Mouse (Mus musculus) CH12.LX (cell line): ENCODE data around the gene Arid5b. TPM values are rescaled to one million over a fixed set of nuclear protein-coding genes. Genes with fewer than 3 reads are reported as not detected.

Experiments used
- DNase-seq: peaks from one replicate; pipeline ENCODE4 v3.0.0-alpha.2; 2013; ENCODE audit errors: extremely low read depth
- H3K27ac ChIP-seq: 2 replicates; pipeline ENCODE4 v1.5.1; 2012; ENCODE audit warnings: low read depth, mild to moderate bottlenecking, control low read depth, moderate library complexity; ENCODE audit not compliant: insufficient read depth
- H3K27me3 ChIP-seq: replicated peaks from 2 replicates; pipeline ENCODE3; 2012; ENCODE audit warnings: inconsistent platforms
- H3K36me3 ChIP-seq, 2 experiments: replicated peaks in 1 of 2; 2 replicates each; pipeline versions ENCODE3 to v1.6.1; 2012; ENCODE audit warnings: inconsistent platforms in 1 of 2, low read length in 1 of 2, mild to moderate bottlenecking in 1 of 2, mixed read lengths in 1 of 2, moderate library complexity in 1 of 2; ENCODE audit not compliant: control insufficient read depth in 1 of 2, insufficient read depth in 1 of 2
- H3K4me1 ChIP-seq, 2 experiments: 2 replicates each; pipeline ENCODE4 v1.6.1; 2012; ENCODE audit warnings: inconsistent platforms in 1 of 2, moderate library complexity in 1 of 2; ENCODE audit not compliant: insufficient read depth in 2 of 2, control insufficient read depth in 1 of 2
- H3K4me2 ChIP-seq: 2 replicates; pipeline ENCODE4 v1.6.1; 2012; ENCODE audit warnings: low read depth, mild to moderate bottlenecking, control low read depth; ENCODE audit not compliant: poor library complexity, insufficient read depth, severe bottlenecking
- H3K4me3 ChIP-seq, 3 experiments: fragments of 150-350 bp in 1 of 3; sonication (generic) in 1 of 3; replicated peaks in 1 of 3; 2 replicates each; pipeline versions ENCODE3 to v1.5.1; 2011 to 2012; ENCODE audit warnings: low read depth in 2 of 3, low read length in 2 of 3, mild to moderate bottlenecking in 2 of 3, moderate library complexity in 2 of 3, control low read depth in 1 of 3, improper control_type of control experiment in 1 of 3, inconsistent platforms in 1 of 3, mixed read lengths in 1 of 3; ENCODE audit not compliant: poor library complexity in 1 of 3
- H3K79me2 ChIP-seq: replicated peaks from 2 replicates; pipeline ENCODE4 v1.6.1; 2012; ENCODE audit warnings: mild to moderate bottlenecking, moderate library complexity; ENCODE audit not compliant: control insufficient read depth, poor library complexity, insufficient read depth, severe bottlenecking; ENCODE audit errors: extremely low read depth
- H3K9ac ChIP-seq: 2 replicates; pipeline ENCODE4 v1.6.1; 2012; ENCODE audit warnings: low read depth, mild to moderate bottlenecking, control low read depth, moderate library complexity; ENCODE audit not compliant: insufficient read depth
- H3K9me3 ChIP-seq: replicated peaks from 2 replicates; pipeline ENCODE3; 2012; ENCODE audit warnings: low read length, inconsistent platforms, mixed read lengths
- BHLHE40 ChIP-seq: IDR thresholded peaks from 2 replicates; pipeline ENCODE4 v1.6.1; 2011; ENCODE audit warnings: mild to moderate bottlenecking, low read depth, low read length, improper control_type of control experiment
- CHD1 ChIP-seq: IDR thresholded peaks from 2 replicates; pipeline ENCODE4 v1.6.1; 2012; ENCODE audit warnings: low read depth, low read length, improper control_type of control experiment, inconsistent platforms
- CHD2 ChIP-seq: IDR thresholded peaks from 2 replicates; pipeline ENCODE4 v1.6.1; 2011; ENCODE audit warnings: low read length, improper control_type of control experiment
- CTCF ChIP-seq, 2 experiments: IDR thresholded peaks in 1 of 2; conservative IDR thresholded peaks in 1 of 2; 2 replicates each; pipeline ENCODE4 v1.5.1; 2011 to 2012; ENCODE audit warnings: low read depth in 2 of 2, low read length in 2 of 2, improper control_type of control experiment in 1 of 2, inconsistent platforms in 1 of 2, mild to moderate bottlenecking in 1 of 2, moderate library complexity in 1 of 2
- ELF1 ChIP-seq: IDR thresholded peaks from 2 replicates; pipeline ENCODE4 v1.6.1; 2014; ENCODE audit warnings: low read depth, mild to moderate bottlenecking, inconsistent platforms, low read length, improper control_type of control experiment
- EP300 ChIP-seq: IDR thresholded peaks from 2 replicates; pipeline ENCODE4 v1.6.1; 2011; ENCODE audit warnings: low read length, improper control_type of control experiment
- GABPA ChIP-seq: IDR thresholded peaks from 2 replicates; pipeline ENCODE4 v1.6.1; 2012; ENCODE audit warnings: low read depth, low read length, improper control_type of control experiment, inconsistent platforms; ENCODE audit not compliant: insufficient replicate concordance
- IRF4 ChIP-seq: IDR thresholded peaks from 2 replicates; pipeline ENCODE4 v1.6.1; 2014; ENCODE audit warnings: low read depth, mild to moderate bottlenecking, inconsistent platforms, low read length, improper control_type of control experiment
- JUN ChIP-seq: IDR thresholded peaks from 2 replicates; pipeline ENCODE4 v1.6.1; 2011; ENCODE audit warnings: low read depth, mild to moderate bottlenecking, low read length, improper control_type of control experiment, moderate library complexity; ENCODE audit not compliant: insufficient read depth
- JUND ChIP-seq: conservative IDR thresholded peaks from 2 replicates; pipeline ENCODE4 v1.6.1; 2011; ENCODE audit warnings: low read depth, low read length, improper control_type of control experiment
- MAFK ChIP-seq: IDR thresholded peaks from 2 replicates; pipeline ENCODE4 v1.6.1; 2011; ENCODE audit warnings: low read length, improper control_type of control experiment; ENCODE audit not compliant: insufficient replicate concordance
- MAZ ChIP-seq: IDR thresholded peaks from 2 replicates; pipeline ENCODE4 v1.6.1; 2012; ENCODE audit warnings: low read depth, mild to moderate bottlenecking, inconsistent platforms, low read length, improper control_type of control experiment, moderate library complexity
- MXI1 ChIP-seq: IDR thresholded peaks from 2 replicates; pipeline ENCODE4 v1.6.1; 2011; ENCODE audit warnings: mild to moderate bottlenecking, low read depth, low read length, improper control_type of control experiment
- MYC ChIP-seq: IDR thresholded peaks from 2 replicates; pipeline ENCODE4 v1.6.1; 2011; ENCODE audit warnings: low read depth, mild to moderate bottlenecking, improper control_type of control experiment, low read length
- NRF1 ChIP-seq: IDR thresholded peaks from 2 replicates; pipeline ENCODE4 v1.6.1; 2014; ENCODE audit warnings: low read depth, mild to moderate bottlenecking, inconsistent platforms, low read length, improper control_type of control experiment, moderate library complexity
- POLR2AphosphoS2 ChIP-seq: IDR thresholded peaks from 2 replicates; pipeline ENCODE4 v1.6.1; 2011; ENCODE audit warnings: low read depth, low read length, improper control_type of control experiment
- RCOR1 ChIP-seq: conservative IDR thresholded peaks from 2 replicates; pipeline ENCODE4 v1.6.1; 2012; ENCODE audit warnings: low read depth, mild to moderate bottlenecking, inconsistent platforms, low read length, improper control_type of control experiment
- SIN3A ChIP-seq: IDR thresholded peaks from 2 replicates; pipeline ENCODE4 v1.6.1; 2012; ENCODE audit warnings: low read length, improper control_type of control experiment, inconsistent platforms
- TBP ChIP-seq: conservative IDR thresholded peaks from 2 replicates; pipeline ENCODE4 v1.6.1; 2011; ENCODE audit warnings: low read depth, low read length, improper control_type of control experiment
- TCF12 ChIP-seq: IDR thresholded peaks from 2 replicates; pipeline ENCODE4 v1.6.1; 2014; ENCODE audit warnings: low read depth, mild to moderate bottlenecking, inconsistent platforms, low read length, improper control_type of control experiment
- UBTF ChIP-seq: IDR thresholded peaks from 2 replicates; pipeline ENCODE4 v1.6.1; 2012; ENCODE audit warnings: low read depth, mild to moderate bottlenecking, inconsistent platforms, low read length, improper control_type of control experiment, moderate library complexity
- ZC3H11A ChIP-seq: IDR thresholded peaks from 2 replicates; pipeline ENCODE4 v1.6.1; 2012; ENCODE audit warnings: low read depth, mild to moderate bottlenecking, inconsistent platforms, low read length, improper control_type of control experiment
- ZMIZ1 ChIP-seq: IDR thresholded peaks from 2 replicates; pipeline ENCODE4 v1.6.1; 2012; ENCODE audit warnings: low read depth, mild to moderate bottlenecking, inconsistent platforms, low read length, improper control_type of control experiment
- dilution Hi-C: fragments of 300-500 bp; cut with MboI; formaldehyde crosslinking; loops from 2 replicates; pipeline ENCODE4 v1.14.3; 2020; ENCODE audit warnings: low sequenced_read_pairs; ENCODE audit not compliant: extremely low pct_unique_long_range_greater_than_20kb, extremely low pct_ligation_motif_present
- in situ Hi-C: fragments of 300-500 bp; cut with MboI; formaldehyde crosslinking; loops from 3 replicates; pipeline ENCODE4 v1.14.3; 2019; ENCODE audit warnings: low sequenced_read_pairs, low pct_ligation_motif_present, low pct_unique_long_range_greater_than_20kb, mixed read lengths
- polyA plus RNA-seq: library from polyadenylated mRNA; unstranded; fragments of >175 nt; gene quantifications from 2 replicates; pipeline ENCODE4 v1.2.1, GENCODE M21; 2012; ENCODE audit warnings: low read depth; ENCODE audit not compliant: insufficient read length
- total RNA-seq, 2 experiments: library from RNA; depleted of rRNA; stranded (reverse); fragments of 300-350 nt in 1 of 2; fragments of >200 nt in 1 of 2; gene quantifications; 2 replicates each; pipeline ENCODE4 v1.2.3; 2012 to 2014

Arid5b gene
- total and polyA plus RNA-seq, 3 experiments: 1.1 to 2.6 (median 1.8) TPM

GRCm38 (mm10) chr10:68078708-68079107 is 199.8 kb downstream of the Arid5b start:
- Histone ChIP-seq H3K79me2 (no peaks in the 10 kb centered on the region), H3K27me3 (no peaks in the 10 kb centered on the region), H3K9me3 (no peaks in the 10 kb centered on the region), H3K36me3 (no peaks in the 10 kb centered on the region), H3K4me1 (peaks cover 0 to 7% of the 10 kb centered on the region in 2 experiments; a peak in 2 of 4 replicates), H3K9ac (no peak overlapping the region), H3K27ac (no peak overlapping the region), H3K4me3 (no peak overlapping the region), H3K4me2 (no peak overlapping the region)
- in situ Hi-C loops (no loop called here), dilution Hi-C loops (no loop called here)
- no peak for DNase-seq
- TF ChIP-seq JUND (no peak), MAZ (no peak), MXI1 (no peak), EP300 (no peak), RCOR1 (no peak), MYC (no peak), ZMIZ1 (no peak), ELF1 (no peak), MAFK (no peak), ZC3H11A (no peak)

GRCm38 (mm10) chr10:68075181-68075580 is 203.4 kb downstream of the Arid5b start:
- no peak for DNase-seq
- H3K4me2 ChIP-seq: no peak overlapping the region
- no peaks in the 10 kb centered on the region for H3K27me3 ChIP-seq
- no peak overlapping the region for H3K4me3 ChIP-seq
- peaks cover 0 to 5% of the 10 kb centered on the region in 2 experiments; a peak in 1 of 4 replicates for H3K4me1 ChIP-seq
- H3K79me2 ChIP-seq: no peaks in the 10 kb centered on the region
- in situ Hi-C loops: no loop called here
- TF ChIP-seq GABPA: no peak
- TF ChIP-seq IRF4: no peak
- TF ChIP-seq CHD2: no peak
- no peak for TF ChIP-seq MYC
- 0 out of 4 replicates have a peak, but pooled peaks of 1 of the 2 experiments have one; percentile 2 for TF ChIP-seq CTCF (conservative IDR thresholded peaks at IDR 0.05 in 1 of 2, IDR thresholded peaks at IDR 0.05 in 1 of 2; ENCODE audit: low read depth in 2 of 2, low read length in 2 of 2)
- no peaks in the 10 kb centered on the region for H3K9me3 ChIP-seq
- no peaks in the 10 kb centered on the region for H3K36me3 ChIP-seq
- no peak overlapping the region for H3K27ac ChIP-seq
- no peak overlapping the region for H3K9ac ChIP-seq
- dilution Hi-C loops: no loop called here

GRCm38 (mm10) chr10:68074291-68074690 is 204.2 kb downstream of the Arid5b start:
- no peaks in the 10 kb centered on the region for H3K9me3 ChIP-seq
- H3K36me3 ChIP-seq: no peaks in the 10 kb centered on the region
- H3K79me2 ChIP-seq: no peaks in the 10 kb centered on the region
- no peak overlapping the region for H3K4me3 ChIP-seq
- in situ Hi-C loops (no loop called here), dilution Hi-C loops (no loop called here)
- H3K9ac ChIP-seq: no peak overlapping the region
- TF ChIP-seq MAZ: no peak
- TF ChIP-seq ELF1: no peak
- TF ChIP-seq JUND: no peak
- TF ChIP-seq JUN: no peak
- TF ChIP-seq POLR2AphosphoS2: no peak
- TF ChIP-seq BHLHE40: no peak
- no peak for TF ChIP-seq MAFK
- no peak for TF ChIP-seq CHD2
- no peak for TF ChIP-seq TCF12
- no peak for TF ChIP-seq SIN3A
- TF ChIP-seq CTCF (conservative IDR thresholded peaks at IDR 0.05 in 1 of 2, IDR thresholded peaks at IDR 0.05 in 1 of 2; ENCODE audit: low read depth in 2 of 2, low read length in 2 of 2): no peak
- TF ChIP-seq NRF1: no peak
- no peak for TF ChIP-seq RCOR1
- TF ChIP-seq IRF4: no peak
- no peak for TF ChIP-seq CHD1
- TF ChIP-seq TBP: no peak
- no peak for TF ChIP-seq EP300
- TF ChIP-seq UBTF: no peak
- no peaks in the 10 kb centered on the region for H3K4me1 ChIP-seq
- no peak for DNase-seq
- no peak overlapping the region for H3K27ac ChIP-seq
- no peaks in the 10 kb centered on the region for H3K27me3 ChIP-seq
- H3K4me2 ChIP-seq: no peak overlapping the region
